Mouse (Mus musculus) cerebellum, adult 9-10 months (tissue): ENCODE measurements around the gene Arhgef10l.

Experiments
- DNase-seq: peaks from one replicate; pipeline ENCODE4 v3.0.0; 2022

Gene Arhgef10l

DNA sequence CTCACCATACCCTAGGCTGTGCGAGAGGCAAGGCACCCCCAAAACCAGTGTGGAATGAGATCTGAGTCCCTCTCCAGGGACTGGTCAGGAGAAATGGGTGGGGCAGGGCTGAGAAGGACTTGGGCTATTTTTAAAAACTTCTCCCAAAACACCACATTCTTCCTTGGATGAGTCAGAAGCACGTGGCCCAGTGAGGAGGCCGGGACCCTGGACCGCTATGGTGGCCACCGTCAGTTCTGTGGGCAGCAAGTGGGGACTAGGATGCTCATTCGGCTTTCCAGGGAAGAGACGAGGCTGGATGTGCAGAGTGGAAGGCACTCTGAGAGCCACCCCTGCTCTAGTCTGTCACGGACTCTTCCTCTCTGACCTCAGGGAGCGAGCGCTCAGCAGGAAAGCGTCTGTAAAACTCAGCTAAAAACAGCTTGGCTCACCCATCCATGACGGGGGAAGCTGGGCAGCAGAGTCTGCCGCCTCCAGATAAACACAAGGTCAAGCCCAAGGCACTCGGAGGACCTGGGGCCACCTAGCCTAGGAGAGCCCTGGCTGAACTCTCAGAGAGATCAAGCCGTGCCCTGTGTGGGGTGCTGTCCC lies 35.1 kb downstream of the Arhgef10l start:
- no peak for DNase-seq

DNA sequence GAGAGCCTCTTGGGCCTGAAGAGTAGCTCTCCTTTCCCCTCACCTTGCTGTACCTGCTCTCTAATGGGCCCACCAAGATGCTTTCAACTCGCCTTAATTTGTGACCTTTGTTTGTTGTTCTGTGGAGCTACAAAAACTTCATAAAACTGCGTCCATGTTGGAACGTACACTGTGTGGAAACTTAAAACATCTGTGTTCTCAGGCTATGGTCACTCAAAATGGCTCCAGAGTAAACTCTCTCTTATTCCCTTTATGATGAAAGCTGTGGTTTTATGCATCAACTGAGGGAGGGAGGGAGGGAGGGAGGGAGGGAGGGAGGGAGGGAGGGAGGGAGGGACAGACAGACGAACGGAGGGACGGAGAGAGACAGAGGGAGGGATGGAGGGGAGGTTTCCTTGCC lies 35.7 kb downstream of the Arhgef10l start:
- no peak for DNase-seq

DNA sequence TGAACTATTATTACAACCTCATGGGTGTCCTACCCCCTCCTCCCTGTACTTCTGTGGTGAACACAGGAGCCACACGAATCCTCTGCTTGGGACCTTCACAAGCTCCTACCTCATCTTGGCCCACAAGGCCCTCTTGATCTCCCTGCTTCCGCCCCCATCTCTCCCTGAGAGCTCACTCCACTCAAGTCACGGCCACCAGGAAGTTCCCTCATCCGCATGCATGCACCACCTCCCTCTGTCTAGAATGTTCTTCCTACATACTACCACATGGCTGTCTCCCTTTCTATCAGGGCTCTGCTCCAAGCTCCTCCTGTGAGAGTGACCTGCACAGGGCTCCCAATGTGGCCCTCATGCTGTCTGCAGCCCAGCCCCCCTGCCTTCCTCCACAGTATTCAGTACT lies 36.8 kb downstream of the Arhgef10l start:
- DNase-seq = no peak

DNA sequence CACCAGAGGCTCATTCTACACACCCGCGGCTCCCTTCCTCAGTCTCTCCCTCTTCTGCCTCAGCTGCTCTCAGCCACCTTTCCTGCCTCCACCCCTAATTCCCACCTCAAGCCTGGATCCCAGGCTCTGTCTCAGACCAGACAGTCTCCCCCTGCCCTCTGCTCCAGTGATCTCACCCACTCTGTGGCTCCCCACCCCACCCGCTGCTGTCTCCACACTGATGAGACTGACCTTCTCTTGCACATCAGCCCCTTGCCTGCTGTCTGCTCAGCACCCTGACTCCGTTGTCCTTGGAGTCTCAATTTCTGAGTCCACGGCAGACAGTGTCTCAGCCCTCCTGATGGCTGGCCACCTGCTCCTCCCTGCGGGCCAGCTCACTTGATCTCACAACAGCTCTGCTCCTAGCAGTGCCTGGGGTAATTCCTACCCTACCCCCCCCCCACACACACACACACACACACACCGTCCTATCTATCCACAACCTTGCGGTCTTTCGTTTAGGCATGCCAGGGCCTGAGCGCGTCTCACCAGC lies 37.3 kb downstream of the Arhgef10l start:
- peak; percentile 87 for DNase-seq

DNA sequence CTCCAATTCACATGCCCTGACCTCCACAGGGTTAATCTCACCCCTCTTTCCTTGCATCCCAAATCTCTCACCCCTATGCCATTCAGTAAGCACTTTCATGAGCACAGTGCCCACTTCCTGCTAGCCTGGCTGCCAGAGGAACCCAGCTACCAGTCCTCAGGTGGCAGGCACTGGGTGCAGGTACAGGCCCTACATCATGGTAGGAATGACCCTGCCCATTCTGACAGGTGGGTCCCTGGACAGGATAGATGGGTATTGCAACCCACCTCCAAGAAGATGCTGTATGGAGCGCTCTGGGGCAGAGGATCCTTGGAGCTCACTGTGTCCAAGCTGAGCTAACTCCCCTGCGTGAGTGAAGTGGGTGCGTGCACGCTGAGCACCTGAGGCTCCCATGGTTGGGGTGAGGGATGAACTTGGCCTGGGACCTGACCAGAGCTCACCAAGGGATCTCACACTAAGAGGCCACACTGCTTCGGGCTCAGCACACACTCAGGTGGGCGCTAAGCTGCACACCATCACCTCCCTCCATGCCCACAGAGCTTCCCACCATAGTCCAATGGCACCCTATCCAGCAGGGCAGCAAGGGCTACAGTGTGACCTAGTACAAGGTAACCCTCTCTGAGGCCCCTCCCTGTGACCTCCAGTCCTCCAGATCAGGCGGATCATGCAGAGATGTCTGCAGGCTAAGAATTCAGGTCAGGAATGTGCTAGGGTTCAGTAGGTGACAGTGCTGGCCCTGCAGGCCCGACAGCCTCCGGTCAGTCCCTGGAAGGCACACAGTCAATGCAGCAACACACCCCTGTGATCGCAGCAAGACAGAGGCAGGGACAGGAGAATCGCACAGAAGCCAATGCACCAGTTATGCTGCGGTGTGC lies 39.9 kb downstream of the Arhgef10l start:
- DNase-seq = no peak

DNA sequence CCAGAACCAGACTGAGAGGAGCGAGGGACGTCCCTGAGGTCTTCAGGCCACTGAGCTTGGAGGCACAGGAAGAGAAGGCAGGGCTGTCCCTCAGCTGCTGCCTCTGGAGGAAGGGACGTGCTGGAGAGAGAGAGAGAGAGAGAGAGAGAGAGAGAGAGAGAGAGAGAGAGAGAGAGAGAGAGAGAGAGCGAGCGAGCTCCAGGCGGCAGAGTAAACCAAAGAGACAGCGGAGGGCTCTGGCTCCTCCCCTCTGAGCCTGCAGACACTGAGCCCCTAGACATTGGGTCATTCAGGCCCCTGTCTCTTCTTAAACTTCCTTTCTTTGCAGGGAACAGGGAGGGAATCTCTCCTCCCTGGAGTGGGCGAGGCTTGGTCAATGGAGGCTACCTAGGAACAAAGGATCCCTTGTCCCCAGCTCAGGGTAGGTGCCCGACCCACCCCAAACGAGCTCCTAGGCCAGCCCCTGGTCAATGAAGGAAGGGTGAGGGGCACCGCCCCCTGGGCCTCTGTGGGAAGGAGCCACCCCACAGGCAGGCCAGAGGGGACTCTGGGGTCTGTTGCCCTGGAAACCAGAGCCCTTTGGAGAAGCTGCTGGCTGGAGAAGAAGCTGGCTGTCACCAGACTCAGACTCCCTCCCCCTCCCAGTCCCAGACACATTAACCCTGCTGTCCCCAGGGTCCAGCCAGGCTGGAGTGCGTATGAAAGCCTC lies 41.2 kb downstream of the Arhgef10l start:
- no peak for DNase-seq

DNA sequence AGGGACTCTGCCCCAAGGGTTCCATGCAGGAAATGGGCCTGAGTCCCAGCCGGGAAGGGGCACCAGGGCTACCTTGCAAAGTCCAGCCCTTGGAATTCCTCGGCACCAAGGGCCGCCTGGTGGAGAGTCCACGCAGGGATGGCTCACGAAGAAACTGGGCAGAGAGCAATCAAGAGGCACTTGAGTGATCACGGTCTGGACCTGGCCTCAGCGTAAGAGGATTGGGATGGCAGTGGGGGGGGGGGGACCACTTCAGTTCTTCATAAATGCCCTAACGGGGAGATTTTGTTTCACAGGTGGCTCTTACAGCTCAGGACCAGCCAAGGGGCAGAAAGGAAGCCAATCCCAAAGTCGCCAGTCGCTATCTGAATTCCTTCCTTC lies 41.7 kb downstream of the Arhgef10l start:
- DNase-seq = no peak

DNA sequence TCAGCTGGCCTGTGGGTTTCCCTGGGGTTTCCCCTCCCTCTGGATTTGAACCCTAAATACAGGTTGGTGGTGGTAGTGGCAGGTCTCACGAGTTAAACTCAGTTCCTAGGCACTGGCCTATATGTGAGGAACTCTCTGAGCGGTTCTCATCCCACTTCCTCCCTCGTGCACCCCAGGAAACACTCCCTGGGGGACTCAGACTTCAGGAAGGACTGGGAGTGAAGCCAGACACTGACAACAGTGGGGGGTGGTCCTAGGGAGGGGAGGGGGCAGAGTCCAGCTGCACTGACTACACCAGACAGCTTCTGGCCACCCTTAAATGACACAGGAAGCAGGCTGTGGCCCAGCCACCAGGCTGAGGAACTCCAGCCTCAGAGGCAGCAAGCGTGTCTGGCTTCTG lies 43.0 kb downstream of the Arhgef10l start:
- DNase-seq = no peak

DNA sequence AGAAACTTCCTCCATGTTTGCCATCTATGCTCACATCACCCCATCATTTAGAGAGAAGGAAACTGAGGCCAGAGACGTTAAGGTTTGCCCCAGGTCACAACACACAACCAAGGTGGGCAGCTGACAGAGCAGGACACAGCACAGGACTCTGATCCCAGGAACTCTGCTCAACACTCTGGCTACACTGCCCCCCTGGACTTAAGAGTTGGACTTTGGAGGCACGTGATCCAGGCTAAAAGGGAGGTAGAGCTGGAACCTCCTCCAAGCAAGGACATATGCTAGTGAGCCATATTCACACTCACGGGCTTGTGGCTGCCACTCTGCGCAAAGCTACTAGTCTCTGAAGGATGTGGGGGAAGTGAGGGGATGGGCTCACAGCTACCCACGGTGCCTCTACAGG lies 45.3 kb downstream of the Arhgef10l start:
- DNase-seq = no peak

DNA sequence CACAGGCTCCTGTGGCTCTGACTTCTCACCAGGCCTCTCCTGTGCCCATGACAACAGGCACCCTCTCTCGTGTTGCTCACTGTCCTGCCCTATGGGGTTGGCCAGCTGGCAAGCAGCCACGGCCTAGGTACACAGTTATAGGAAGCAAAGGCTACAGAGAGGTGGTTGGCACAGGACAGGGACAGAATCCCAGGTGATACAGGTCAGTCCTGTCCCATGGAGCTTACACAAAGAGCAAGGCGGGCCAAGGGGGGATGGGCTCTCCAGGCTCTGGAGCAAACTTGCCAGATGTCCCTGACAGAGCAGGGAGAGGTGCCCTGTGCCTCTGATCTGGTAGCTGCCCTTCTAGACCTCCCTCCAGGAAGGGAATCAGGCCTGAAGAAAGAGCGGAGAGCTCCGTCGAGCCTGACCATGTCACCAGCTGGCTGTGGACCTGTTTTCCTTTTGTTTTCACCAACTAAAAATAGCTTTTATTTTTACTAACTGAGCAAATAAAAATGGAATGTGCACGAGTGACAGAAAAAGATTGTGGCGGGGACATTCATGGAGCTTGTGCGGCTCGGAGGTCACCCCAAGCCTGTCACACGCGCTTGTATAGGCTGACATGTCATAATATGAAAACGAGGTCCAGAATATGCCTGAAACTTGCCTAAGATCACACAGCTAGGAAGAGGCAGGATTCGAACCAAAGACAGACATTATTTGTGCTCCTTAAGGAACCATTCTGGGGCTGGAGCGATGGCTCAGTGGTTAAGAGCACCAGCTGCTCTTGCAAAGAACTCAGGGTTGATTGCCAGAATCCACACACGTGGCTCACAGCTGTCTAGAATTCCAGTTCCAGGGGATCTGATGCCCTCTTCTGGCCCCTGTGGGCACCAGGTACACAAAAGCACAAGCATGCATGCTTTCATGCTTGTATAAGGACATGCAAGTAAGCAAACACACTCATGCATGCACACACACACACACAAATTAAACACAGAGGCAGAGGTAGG lies 48.1 kb downstream of the Arhgef10l start:
- DNase-seq = peak; percentile 69

DNA sequence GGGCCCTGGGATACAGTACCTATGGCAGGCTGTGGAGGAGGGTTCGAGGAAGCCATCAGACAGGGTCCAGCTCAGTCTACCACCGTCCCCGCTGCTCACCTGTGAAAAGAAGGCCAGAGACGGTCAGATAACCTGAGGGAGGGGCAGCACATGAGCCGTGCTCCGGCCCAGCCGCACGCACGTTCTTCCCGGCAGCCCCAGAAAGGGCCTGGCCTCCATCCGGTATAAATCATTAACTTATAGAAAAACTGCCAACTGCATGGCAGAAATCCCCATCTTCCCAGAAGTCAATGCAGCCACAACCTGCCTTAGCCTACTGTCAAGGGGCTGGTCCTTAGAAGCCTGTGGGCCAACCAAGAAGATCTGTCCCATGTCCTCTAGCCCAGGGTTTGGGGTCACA lies 48.9 kb downstream of the Arhgef10l start:
- no peak for DNase-seq

DNA sequence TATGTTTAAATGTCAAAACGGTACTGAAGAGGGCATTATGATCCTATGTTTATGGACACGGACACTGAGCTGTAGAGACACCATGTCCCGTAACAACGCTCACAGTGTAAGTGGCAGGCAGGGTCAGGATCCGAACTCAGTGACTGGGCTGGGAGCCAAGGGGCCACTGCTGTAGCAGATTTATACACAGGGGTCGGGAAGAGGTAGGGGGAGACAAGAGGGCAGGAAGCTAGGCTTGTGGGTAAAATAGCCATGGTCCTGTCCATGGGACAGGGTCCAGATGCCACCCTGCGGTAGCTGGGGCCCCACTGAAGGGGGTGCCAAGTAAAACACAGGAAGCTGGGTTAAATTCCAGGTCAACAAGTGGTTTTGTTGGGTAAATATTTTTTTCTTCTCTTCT lies 49.6 kb downstream of the Arhgef10l start:
- no peak for DNase-seq

DNA sequence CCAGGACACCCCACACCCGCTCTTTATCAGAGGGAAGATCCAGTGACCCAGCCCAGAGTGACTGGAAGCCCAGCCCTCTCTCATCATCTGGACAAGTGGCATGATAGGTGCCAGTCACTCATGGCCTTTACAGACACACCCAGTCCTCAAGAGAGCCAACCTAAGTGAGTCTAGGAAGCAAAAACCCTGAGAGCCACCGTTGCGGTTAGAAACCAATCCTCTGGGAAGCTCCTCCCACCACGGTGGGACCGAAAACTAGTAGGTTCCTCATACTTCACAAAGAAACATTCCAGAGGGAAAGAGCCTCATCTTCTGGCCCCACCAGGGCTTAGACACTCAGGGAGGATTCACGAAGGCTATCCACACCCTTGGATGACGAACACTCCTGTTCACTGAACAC lies 50.0 kb downstream of the Arhgef10l start:
- no peak for DNase-seq

DNA sequence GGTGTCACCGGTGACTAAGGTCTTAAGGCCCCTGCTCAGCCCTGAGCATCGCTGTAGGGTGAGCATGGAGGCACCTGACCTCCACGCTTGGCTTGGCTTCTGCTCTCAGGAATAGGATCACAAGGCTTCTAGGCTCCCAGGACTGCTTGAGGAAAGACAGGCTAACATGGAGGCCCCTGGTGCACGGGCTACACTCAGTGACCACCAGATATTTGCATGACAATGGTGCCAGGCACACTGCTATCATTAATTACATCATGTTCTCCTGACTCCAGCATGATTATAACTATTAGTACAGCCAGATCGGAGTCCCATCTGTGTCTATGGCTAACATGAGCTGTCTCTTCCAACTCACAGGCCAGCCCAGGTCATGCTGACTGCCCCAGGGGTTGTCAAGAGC lies 51.3 kb downstream of the Arhgef10l start:
- no peak for DNase-seq

DNA sequence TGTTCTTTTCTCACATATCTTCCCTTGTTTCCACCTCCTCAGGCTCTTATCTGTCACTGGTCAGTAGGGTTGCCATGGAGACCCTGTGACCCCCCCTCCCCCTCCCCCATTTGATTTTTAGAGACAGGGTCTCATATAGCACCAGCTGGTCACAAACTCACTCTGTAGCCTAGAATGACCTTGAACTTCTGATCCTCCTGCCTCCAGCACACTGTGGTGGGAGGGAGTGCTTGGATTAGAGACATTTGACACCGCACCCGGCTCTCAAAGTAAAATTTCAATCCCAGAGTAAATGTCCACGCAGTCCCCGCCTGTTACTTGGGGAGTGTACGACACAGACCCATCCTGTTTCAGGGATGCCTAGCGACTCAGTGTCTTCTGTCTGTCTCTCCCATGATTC lies 51.7 kb downstream of the Arhgef10l start:
- no peak for DNase-seq

DNA sequence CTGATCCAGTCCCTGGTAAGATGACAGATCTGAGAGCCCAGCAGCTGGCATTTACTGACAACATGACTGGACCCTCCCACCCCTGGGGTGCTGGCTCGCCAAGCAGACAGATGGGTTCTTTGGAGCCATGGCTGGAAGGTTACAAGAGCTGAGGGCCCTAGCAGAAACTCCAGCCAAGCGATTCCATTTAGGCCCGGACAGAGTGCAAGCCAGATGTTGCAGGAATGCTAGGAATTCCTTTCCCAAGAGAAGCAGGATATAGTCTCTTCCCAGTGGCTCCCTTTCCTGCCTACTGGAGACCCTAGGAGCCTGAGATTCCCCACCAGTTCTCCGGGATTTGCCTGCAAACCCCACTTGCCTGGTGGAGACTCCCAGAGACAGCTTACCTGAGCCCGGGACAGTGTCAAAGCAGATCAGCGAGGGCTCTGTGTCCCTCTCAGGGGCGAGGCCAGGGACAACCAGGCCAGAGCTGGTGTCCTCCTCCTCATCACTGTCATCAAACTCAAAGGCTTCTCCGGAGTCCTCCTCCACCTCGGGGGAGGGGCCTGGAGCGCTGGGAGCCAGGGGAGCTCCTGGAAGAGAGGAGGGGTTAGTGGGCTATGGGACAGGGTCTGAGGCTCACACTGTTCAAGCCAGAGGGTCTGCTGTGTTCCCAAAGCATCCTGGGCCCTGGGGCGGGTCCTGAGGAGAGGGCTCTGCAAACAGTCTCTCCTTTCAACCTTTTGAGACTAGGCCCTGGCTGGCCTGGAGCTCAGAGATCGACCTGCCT lies 54.8 kb downstream of the Arhgef10l start:
- DNase-seq = no peak

DNA sequence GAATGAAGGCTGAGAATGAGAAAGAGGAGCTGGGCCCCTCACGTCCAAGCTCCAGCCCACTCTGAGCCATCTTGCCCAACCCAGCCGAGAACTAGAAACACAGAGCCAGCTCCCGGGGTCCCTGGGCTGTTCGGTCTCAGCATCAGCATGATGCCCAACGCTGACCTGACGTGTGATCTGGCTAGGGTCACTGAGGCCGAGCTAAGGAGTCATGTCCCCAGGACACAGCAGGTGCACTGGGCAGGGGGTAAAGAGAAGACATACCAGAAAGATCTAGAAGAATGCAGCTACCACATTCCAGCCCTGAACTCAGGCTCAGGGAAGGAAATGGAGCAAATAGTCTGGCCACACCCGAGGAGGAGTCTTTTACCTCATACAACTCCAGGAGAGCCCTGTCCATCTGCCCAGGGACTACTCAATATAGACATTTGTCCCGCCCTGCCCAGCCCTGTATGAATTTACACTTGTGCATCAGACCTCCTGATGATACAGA lies 57.5 kb downstream of the Arhgef10l start:
- no peak for DNase-seq

DNA sequence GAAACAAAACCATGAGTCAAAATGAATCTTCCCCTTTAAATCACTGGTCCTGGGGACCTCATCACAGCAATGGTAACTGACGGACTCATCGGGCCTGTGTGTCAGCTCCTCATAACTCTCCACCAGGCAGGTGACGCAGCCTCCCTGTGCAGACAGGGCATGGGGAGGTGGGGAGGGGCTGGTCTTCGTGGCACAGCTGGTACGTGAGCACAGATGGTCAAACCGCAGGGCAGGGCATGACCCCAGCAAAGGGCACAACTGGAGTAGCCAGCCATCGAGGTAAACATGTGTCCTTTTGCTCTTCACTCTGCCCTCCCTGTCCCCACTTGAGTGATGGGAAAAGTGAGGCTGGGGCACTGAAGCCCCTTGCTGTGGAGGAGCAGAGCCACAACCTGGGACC lies 59.0 kb downstream of the Arhgef10l start:
- no peak for DNase-seq

DNA sequence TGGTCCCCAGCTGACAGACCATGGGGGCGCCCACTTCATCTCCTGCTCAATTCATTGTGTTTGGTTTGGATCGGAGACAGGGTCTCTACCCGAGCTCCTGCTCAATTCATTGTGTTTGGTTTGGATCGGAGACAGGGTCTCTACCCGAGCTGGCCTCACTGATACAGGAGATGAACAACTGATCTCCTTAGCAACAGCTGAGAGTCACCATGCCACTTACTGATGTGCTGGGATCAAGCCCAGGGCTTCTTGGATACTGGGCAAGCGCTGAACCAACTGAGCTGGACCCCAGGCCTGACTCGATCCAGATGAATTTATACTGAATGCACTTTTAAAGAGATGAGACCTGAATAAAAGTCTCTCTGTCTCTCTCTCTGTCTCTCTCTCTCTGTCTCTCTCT lies 59.6 kb downstream of the Arhgef10l start:
- no peak for DNase-seq

DNA sequence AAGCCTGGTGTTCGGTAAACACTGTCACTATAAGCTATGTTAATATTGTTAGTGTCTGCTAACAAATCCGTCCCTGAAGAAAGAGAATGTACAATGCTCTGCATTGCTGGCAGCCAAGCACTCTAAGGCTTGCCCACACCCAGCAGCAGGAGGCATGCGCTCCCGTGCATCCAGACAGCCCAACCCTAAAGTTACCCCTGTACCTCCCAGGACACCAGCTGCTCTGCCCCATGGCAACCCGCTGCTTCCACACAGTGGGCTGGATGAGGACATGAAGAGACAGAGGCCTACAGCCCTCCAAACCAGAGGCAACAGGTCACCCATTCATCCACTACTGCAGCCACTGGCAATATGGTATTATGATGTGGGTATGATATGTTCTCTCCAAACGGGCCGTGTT lies 60.0 kb downstream of the Arhgef10l start:
- no peak for DNase-seq

DNA sequence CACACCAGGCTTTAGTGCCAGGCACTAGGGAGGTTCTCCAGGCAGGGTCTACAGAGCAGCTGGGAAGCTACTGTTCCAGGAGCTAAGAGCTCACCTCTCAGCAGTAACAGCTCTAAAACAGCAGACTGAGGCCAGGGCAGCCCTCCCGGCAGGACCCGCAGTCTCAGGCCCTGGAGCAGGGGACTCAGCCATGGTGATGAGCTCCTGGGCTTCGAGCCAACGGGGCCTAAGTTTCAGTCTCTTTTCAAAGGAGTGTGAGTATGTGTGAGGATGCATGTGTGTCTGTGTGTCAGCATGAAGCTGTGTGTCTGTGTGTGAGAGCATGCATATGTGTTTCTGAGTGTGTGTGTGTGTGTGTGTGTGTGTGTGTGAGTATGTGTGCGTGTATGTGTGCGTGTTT lies 60.6 kb downstream of the Arhgef10l start:
- DNase-seq = no peak

DNA sequence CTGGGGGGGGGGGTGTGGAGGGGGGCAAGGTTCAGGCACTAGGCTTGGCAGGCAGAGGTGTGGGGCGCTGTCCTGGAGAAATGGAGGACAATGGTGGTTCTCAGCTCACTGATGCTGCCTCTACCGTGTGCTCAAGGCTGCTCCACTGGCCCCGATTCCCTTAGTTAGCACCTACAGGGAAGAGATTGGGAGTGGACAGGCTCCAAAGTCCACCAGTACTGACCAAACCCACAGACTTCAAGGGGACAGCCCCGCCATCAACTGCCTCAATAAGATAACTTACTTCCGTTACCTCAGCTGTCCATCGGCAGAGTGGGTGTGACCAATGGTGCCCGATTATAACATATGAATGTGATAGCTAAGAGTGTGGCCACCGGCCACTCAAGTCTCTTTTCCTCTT lies 61.3 kb downstream of the Arhgef10l start:
- DNase-seq = no peak
